Mouse (Mus musculus) liver, adult 2 months (tissue): Measurements from ENCODE around the gene H2al1g.

Experiments used
- CTCF ChIP-seq: fragments of 200-500 bp; IDR thresholded peaks from 2 replicates; pipeline ENCODE4 v1.5.1; 2011; ENCODE audit warnings: low read depth, low read length, control low read depth
- POLR2A ChIP-seq: fragments of 200-500 bp; IDR thresholded peaks from 2 replicates; pipeline ENCODE4 v1.6.1; 2011; ENCODE audit warnings: low read length, control low read depth; ENCODE audit not compliant: insufficient read depth; ENCODE audit errors: extremely low read depth

- TF ChIP-seq CTCF (no peak), POLR2A (no peak)
These were observed 28.7 kb downstream of the H2al1g start for GRCm38 (mm10) chrX:11346756-11347155.
